Mouse (Mus musculus) heart, postnatal 14 days (tissue): ENCODE results near the gene 1700029I15Rik. TPM values are rescaled to one million over a fixed set of nuclear protein-coding genes. Genes with fewer than 3 reads are reported as not detected.

Experiments
- DNase-seq, 2 experiments: peaks; one replicate each; pipeline ENCODE4 v3.0.0; 2021 to 2022
- intact Hi-C: fragments of 180-260 bp; cut with DNase I; formaldehyde crosslinking; loops from one replicate; pipeline ENCODE4 v1.15.1; 2025
- long read RNA-seq, 2 experiments: library from polyadenylated mRNA; stranded (forward); transcript quantifications; one replicate each; pipeline ENCODE4 v2.0.0; 2021
- total RNA-seq, 2 experiments: library from RNA; stranded (reverse); gene quantifications; 2 replicates each; pipeline ENCODE4 v1.2.3; 2021

1700029I15Rik gene
- total RNA-seq, result 1 to 10 TPM; 1.4 to 1.9 TPM
- long read RNA-seq, experiment 1, result 0 reads
- long read RNA-seq, experiment 2, result 0 reads

GRCm38 (mm10) chr2:92381901-92382588 lies at the start of gene 1700029I15Rik:
Gene 1700029I15Rik (plus strand): TSS chr2:92382538.
- intact Hi-C loops, result no loop called here
- DNase-seq, result no peak

DNA sequence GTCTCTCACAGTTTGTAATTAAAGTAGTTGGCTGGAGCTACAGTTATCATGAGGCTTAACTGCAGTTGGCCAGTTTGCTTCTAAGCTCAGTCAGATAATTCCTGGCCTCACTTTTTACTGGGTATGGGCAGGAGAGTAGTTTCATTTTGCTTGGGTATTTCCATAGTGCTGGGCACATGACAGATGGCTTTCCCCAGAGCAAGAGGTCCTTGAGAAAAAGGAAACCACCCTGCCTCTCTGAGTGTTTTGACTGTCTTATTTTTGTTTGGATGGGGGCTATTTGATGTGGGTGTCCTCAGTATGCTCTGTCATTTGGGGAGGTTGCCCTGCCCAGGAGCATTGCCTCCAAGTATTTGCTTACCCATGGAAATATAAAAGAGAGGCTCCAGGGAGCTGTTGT lies 39.9 kb upstream of the 1700029I15Rik start:
- no peak for DNase-seq
- intact Hi-C loops, result no loop called here

DNA sequence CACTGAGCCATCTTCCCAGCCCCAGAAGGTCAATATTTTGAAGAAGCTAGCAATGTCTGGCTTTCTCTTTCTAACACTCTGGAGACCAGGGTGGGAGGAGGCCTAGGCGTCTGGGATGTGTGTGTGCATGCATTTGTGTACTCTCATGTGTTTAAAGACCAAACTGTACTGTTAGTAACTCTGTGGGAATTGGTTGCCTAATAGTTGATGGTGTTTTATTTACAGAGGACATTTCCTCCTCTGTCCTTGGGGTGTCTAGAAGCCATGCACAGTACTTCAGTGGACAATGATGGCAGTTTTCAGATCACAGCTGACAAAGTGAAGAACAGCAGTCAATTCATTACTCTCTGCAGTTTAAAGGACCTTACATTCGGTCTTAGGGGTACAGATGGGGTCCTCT lies 35.1 kb upstream of the 1700029I15Rik start:
- intact Hi-C loops, result no loop called here
- no peak for DNase-seq

GRCm38 (mm10) chr2:92349589-92350425 lies 32.5 kb upstream of the 1700029I15Rik start:
- intact Hi-C loops, result no loop called here

DNA sequence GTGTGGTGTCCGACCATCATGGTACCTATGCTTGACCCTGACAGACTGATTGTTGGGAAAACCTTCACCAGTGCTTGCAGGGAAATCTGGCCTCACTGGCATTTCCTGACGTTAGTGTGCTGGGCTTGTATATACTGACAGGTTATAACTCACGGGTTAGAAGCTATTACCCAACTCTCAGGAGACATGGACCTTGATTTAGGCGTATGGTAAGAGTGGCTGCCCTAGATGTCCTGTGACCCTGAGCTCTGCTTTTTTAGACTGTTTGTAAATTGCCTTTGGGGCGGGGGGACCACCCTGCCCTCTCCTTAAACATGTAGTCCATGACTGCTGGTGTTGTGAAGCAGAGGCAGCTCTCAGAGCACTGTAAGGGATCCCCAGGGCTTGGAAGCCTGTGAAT lies 31.7 kb upstream of the 1700029I15Rik start:
- intact Hi-C loops, result no loop called here

More at GRCm38 (mm10) chr2:92349589-92350425, 32.5 kb upstream of the 1700029I15Rik start:
- no peak for DNase-seq

DNA sequence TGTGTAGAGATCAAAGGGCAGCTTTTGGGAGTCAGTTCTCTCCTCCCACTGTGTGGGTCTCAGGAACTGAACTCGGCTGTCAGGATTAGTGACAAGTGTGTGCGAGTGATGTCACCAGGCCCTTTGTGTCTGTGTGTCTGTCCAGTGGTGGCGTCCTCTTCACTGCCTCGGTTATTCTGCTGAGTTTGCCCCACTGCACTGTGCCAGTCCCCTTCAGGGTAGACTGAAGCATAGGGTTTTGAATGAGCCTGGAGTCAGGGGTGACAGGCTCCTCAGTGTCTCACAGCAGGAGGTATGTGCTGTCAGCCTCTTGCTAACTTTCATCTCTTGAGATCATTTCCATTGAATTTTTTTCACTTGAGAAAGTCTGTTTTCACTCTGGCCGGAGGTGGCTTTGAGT lies 28.9 kb upstream of the 1700029I15Rik start:
- no peak for DNase-seq
- intact Hi-C loops, result no loop called here

More for the DNA sequence above, 31.7 kb upstream of the 1700029I15Rik start:
- no peak for DNase-seq

- intact Hi-C loops, result no loop called here
- no peak for DNase-seq
Measured at GRCm38 (mm10) chr2:92354224-92354623, 28.1 kb upstream of the 1700029I15Rik start.

- DNase-seq, result no peak
- intact Hi-C loops, result no loop called here
Measured at GRCm38 (mm10) chr2:92359301-92359700, 23.0 kb upstream of the 1700029I15Rik start.

DNA sequence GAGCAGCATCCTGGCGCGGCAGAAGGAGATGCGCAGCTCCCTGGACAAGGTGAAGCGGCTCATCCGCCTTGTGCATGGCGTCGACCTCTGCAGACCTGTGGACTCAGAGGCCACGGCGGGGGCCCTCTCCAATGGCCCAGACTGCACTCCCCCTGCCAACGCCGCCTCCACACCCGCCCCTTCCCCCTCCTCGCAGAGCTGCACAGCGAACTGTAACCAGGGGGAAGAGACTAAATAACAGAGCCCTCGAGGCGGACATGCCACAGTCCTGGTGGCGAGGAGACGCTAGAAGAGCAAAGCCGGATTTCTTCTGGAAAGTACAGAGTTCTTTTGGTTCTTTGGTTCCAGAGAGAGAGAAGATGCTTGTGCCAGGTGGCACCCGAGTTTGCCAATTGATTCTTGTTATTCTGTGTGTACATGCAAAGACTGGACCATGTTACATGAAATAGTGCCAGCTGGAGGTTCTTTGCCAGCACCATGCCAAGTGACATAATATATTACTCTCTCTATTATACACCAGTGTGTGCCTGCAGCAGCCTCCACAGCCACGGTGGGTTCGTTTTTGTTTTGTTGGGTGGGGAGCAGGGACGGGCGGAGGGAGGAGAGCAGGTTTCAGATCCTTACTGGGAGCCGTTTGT lies 22.0 kb upstream of the 1700029I15Rik start:
- no peak for DNase-seq
- intact Hi-C loops, result no loop called here

GRCm38 (mm10) chr2:92360893-92361292 lies 21.4 kb upstream of the 1700029I15Rik start:
- DNase-seq, result no peak
- intact Hi-C loops, result no loop called here

DNA sequence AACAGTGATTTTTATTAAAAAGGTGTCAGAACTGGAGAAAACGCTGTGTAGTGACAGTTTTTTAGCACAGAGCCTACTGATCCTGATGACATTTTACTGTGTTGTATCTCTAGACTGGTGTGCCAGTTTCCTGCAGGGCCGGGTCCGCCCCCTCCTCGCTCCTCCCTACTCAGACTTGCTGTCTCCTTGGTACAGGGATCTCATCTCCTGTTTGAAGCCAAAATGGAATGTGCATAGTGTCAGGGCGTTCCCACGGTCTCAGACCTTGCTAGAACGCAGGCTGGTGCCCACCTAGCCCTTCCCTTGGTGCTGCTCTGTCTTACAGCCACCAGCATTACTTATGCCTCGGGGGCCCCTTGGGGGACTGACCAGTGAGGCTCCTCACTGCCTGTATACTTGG lies 20.5 kb upstream of the 1700029I15Rik start:
- DNase-seq, result no peak
- intact Hi-C loops, result no loop called here

- no peak for DNase-seq
- intact Hi-C loops, result no loop called here
Measured at GRCm38 (mm10) chr2:92362571-92363228, 19.6 kb upstream of the 1700029I15Rik start.

DNA sequence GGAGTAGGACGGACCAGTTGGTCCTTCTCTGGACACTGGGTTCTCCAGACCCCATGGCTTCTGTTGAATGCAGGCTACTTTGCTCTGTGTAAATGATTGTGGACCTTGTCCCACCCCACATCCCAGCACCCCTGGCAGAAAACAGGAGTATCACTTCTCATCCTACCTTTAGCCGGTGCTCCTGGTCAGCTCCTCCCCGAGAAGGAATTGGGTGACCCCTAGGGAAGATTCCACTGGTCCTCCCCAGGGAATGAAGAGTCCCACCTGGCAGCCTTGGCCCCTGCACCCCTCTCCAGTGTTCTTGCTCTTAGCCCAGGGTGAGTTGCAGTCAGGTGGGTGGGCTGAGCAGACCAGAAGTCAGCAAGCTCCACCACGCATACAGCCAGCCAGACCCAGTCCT lies 18.3 kb upstream of the 1700029I15Rik start:
- intact Hi-C loops, result no loop called here
- no peak for DNase-seq

- DNase-seq, result no peak
- intact Hi-C loops, result no loop called here
Measured at GRCm38 (mm10) chr2:92365568-92365967, 16.8 kb upstream of the 1700029I15Rik start.

GRCm38 (mm10) chr2:92367383-92368029 lies 14.8 kb upstream of the 1700029I15Rik start:
- no peak for DNase-seq
- intact Hi-C loops, result no loop called here

- intact Hi-C loops, result no loop called here
- no peak for DNase-seq
Measured at GRCm38 (mm10) chr2:92370375-92370774, 12.0 kb upstream of the 1700029I15Rik start.

DNA sequence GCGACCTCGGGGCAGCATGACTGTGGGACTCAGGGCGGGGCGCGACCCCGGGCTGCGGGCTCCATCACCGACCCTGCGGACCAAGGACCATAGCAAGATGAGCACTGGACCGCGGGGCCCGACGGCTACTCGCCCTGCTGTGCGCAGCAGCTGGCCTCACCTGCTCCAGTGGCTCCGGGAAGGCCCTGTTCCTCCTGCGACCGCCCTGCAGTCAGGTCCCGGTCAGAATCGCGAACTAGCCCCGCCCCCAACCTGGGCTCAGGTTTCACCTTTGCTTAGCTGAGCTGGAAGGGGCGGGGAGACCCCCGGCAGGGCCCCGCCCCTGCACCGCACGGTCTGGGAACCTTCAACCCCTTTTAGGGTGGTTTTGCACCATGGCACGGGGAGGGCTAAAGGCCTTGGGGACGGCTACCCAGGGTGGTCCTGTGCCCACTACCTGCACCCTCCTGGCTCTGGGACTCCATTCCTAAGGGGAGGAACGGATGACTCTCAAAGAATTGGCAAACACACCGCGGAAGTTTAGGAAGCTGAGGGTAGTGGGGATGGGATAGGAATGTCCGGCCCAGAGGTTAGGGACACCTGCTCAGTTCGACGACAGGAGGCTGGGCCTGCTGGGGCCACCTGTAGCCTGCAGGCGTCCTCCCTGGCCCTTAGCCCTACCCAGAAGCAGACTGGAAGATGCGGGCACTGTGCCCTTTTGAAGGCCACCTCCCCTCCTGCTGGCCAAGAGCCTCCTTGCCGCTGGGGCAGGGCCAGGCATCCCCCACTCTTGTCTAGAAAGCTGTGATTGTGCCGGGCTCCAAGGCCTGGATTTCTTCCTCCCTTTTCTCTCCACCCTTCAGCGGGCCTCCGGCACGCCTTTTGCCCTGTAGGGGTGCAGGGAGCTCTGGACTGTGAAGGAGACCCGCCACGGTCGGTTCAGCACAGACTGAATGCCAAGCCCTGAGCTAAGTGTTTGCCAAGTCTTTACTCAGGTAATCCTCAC lies 11.2 kb upstream of the 1700029I15Rik start:
- DNase-seq, result no peak
- intact Hi-C loops, result no loop called here

DNA sequence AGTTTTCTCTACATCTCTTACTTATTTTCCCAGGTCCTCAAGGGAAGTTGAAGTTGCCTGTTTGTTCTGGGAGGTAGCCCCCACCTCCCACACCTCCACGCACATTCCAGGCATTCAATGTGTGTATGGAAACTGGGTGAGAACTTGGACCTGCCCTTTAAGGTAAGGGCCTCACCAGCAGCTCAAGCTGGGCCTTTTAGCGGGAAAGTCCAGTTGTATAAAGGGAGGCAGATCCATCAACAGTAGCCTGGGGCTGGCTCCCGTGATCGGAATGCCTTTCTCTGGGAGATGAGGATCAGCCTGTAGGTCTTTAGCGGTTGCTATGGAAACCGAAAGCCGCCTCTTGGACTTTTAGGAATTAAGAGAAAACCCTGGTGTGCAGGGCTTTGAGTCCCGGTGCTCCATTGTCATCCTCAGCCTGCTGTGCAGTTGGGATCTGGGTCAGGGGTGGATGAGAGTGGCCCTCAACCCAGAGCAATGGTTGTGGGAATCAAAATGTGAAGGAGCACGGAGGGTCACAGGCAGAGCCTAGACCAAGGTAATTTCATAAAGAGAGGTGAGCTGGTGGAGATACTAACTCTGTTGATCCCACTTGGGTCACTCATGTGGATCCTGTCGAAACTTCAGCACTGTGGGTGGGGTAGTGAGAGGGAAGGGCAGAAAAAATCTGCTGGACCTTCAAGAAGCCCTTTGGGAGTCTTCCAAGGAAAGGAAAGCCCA lies 10.2 kb upstream of the 1700029I15Rik start:
- DNase-seq, result no peak

More for the DNA sequence above, 10.2 kb upstream of the 1700029I15Rik start:
- intact Hi-C loops, result no loop called here
